Mouse (Mus musculus): ENCODE measurements around the gene Olfr281. TPM values are rescaled to one million over a fixed set of nuclear protein-coding genes. Genes with fewer than 3 reads are reported as not detected.
A peak's percentile ranks its signal among the peaks of the same experiment; 100 is the strongest.

The Olfr281 gene
- polyA plus RNA-seq, 1 experiment from 2014 or later = not detected

DNA sequence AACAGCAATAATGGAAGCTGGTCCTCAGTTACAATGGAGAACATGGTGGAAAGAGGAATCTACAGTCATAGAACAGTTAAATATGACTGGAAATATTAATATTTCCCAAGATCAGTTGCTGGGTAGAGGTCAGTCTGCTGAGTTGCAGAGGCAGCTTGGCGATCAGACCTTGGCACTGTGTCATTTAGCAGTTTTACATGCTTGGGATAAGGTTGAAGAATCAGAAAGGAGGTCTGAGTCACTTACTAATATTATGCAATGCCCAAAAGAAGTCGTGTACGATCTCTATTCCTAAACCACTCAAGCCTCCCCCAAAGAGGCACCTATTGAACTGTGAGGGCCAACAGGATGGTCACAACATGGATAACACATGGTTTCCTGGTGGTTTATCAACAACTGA lies 7.8 kb upstream of the Olfr281 start:
- H3K9ac ChIP-seq = no peak overlapping the region
- no peaks in the 10 kb centered on the region for H3K36me3 ChIP-seq
- ATAC-seq (replicated peaks; ENCODE audit: low FRiP score) = no peak
- H3K9me3 ChIP-seq (replicated peaks) = no peaks in the 10 kb centered on the region
- H3K4me2 ChIP-seq = no peak overlapping the region
- no peaks in the 10 kb centered on the region for H3K27me3 ChIP-seq
- WGBS = 84% methylated on average over 3 of the region's 3 CpGs
- H3K4me3 ChIP-seq (replicated peaks) = no peak overlapping the region
- H3K4me1 ChIP-seq = no peaks in the 10 kb centered on the region
- H3K27ac ChIP-seq = no peak overlapping the region

- no peak overlapping the region for H3K9ac ChIP-seq
- H3K4me1 ChIP-seq = no peaks in the 10 kb centered on the region
- H3K4me3 ChIP-seq (replicated peaks) = no peak overlapping the region
- H3K4me2 ChIP-seq = no peak overlapping the region
- ATAC-seq (replicated peaks; ENCODE audit: low FRiP score) = no peak
- no peaks in the 10 kb centered on the region for H3K9me3 ChIP-seq (replicated peaks)
- no peak overlapping the region for H3K27ac ChIP-seq
- 0 out of 2 replicates have a peak, but pooled peaks cover 4% of the 10 kb centered on the region for H3K27me3 ChIP-seq
- no peaks in the 10 kb centered on the region for H3K36me3 ChIP-seq
- WGBS = 52% methylated on average over 4 of the region's 4 CpGs
Measured at GRCm38 (mm10) chr15:98448521-98448920, 3.9 kb upstream of the Olfr281 start.

DNA sequence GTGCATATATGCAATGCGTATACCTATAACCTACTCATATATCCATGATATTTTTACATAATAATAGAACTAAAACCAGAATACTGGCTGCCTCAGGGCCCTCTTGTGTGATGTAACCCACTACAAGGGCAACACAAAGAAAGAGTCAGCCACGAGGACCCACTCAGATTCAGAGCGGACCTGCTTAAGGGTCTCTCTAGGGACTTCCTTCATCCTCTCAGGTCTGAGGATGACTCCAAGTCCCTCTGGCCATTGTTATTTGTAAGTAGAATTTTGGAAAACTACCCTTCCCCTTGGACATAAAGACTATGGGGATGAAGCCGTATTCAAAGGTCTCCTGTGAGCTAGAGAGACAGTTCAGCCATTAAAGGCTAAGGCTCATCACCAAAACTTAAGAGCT lies 17.2 kb downstream of the Olfr281 start, which contains the start of gene OR5BS1P:
Gene OR5BS1P (plus strand): TSS at position 301 of the 400 bp plus-strand sequence.
- no peaks in the 10 kb centered on the region for H3K27me3 ChIP-seq
- H3K36me3 ChIP-seq = no peaks in the 10 kb centered on the region
- no peaks in the 10 kb centered on the region for H3K4me1 ChIP-seq
- H3K4me2 ChIP-seq = no peak within 1 kb of the TSS
- H3K9ac ChIP-seq = no peak within 1 kb of the TSS
- H3K27ac ChIP-seq = no peak within 1 kb of the TSS
- no peak within 1 kb of the TSS for H3K4me3 ChIP-seq (replicated peaks)
- WGBS = 89% methylated on average over 4 of the region's 4 CpGs
- ATAC-seq (replicated peaks; ENCODE audit: low FRiP score) = no peak
- no peaks in the 10 kb centered on the region for H3K9me3 ChIP-seq (replicated peaks)

DNA sequence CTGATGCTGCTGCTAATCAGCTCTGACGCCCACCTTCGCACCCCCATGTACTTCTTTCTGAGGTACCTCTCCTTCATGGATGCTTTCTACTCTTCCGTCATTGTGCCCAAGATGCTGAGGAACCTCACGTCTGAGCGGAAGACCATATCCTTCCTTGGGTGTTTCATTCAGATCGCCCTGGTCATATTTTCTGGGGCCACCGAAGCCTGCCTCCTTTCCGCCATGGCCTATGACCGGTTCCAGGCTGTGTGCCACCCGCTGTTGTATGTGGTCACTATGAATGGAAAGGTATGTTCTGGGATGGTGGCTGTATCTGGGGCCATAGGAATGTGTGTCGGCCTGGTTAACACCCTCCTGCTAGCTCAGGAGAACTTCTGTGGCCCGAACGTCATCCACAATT lies 19.2 kb downstream of the Olfr281 start:
- Histone ChIP-seq H3K9ac (no peak overlapping the region), H3K4me2 (no peak overlapping the region), H3K27me3 (no peaks in the 10 kb centered on the region), H3K4me1 (no peaks in the 10 kb centered on the region), H3K4me3 (replicated peaks) (no peak overlapping the region), H3K36me3 (no peaks in the 10 kb centered on the region), H3K9me3 (replicated peaks) (no peaks in the 10 kb centered on the region), H3K27ac (no peak overlapping the region)
- ATAC-seq (replicated peaks; ENCODE audit: low FRiP score) = no peak
- 91% methylated on average over 13 of the region's 13 CpGs for WGBS

DNA sequence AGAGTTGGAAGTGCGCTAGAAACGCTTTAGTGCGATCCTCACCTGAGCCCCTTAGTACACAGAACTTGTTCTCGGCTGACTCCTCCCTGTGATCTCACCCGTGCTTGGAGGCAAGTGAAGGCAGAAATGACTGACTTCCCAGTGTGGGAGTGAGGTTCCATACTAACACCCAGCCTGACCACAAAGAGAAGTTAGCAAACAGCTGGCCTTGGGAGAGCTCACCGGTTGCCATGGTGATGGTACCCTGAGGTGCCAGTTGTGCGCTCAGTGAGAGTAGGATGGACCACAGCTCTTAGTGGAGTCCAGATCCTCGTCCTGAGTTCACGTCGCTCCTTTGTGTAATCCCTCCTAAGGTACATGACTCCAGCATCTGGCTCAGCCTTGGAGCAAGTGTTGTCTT lies 22.6 kb downstream of the Olfr281 start:
- WGBS = 79% methylated on average over 10 of the region's 10 CpGs
- no peaks in the 10 kb centered on the region for H3K4me1 ChIP-seq
- no peak overlapping the region for H3K27ac ChIP-seq
- ATAC-seq (replicated peaks; ENCODE audit: low FRiP score) = no peak
- no peaks in the 10 kb centered on the region for H3K36me3 ChIP-seq
- no peak overlapping the region for H3K9ac ChIP-seq
- no peaks in the 10 kb centered on the region for H3K27me3 ChIP-seq
- no peak overlapping the region for H3K4me3 ChIP-seq (replicated peaks)
- no peaks in the 10 kb centered on the region for H3K9me3 ChIP-seq (replicated peaks)
- no peak overlapping the region for H3K4me2 ChIP-seq

- Histone ChIP-seq H3K4me1 (no peaks in the 10 kb centered on the region), H3K9me3 (replicated peaks) (no peaks in the 10 kb centered on the region), H3K27me3 (no peaks in the 10 kb centered on the region), H3K27ac (no peak overlapping the region), H3K4me3 (replicated peaks) (no peak overlapping the region), H3K36me3 (no peaks in the 10 kb centered on the region), H3K9ac (no peak overlapping the region), H3K4me2 (no peak overlapping the region)
- ATAC-seq (replicated peaks; ENCODE audit: low FRiP score) = no peak
- 53% methylated on average over 10 of the region's 10 CpGs for WGBS
Measured at GRCm38 (mm10) chr15:98475382-98475781, 23.0 kb downstream of the Olfr281 start.

DNA sequence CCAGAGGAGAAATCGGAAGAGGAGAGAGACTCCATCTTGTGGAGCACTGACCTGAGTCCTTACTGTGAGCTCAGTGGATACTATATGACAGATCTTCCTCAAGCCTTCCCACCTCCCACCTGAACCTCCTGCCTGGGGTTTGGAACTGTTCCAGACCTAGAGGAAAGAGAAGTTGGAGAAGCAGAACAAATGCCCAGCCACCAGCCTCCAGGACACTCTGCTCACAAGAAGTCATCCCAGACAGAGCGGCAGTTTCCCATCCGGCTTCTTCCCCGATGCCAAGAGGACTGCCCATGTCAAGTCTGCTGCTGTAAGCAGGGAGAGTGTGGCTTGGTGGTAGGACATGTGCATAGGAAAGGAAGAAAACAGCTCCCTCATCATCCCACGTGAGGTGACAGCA lies 23.9 kb downstream of the Olfr281 start:
- 81% methylated on average over 5 of the region's 5 CpGs for WGBS
- ATAC-seq (replicated peaks; ENCODE audit: low FRiP score) = no peak

GRCm38 (mm10) chr15:98479568-98480102 lies 27.2 kb downstream of the Olfr281 start:
- Histone ChIP-seq H3K9ac (no peak overlapping the region), H3K4me2 (no peak overlapping the region), H3K27me3 (no peaks in the 10 kb centered on the region), H3K4me3 (replicated peaks) (no peak overlapping the region), H3K4me1 (peaks cover 7% of the 10 kb centered on the region; the same call in 1 of the 2 replicates), H3K9me3 (replicated peaks) (no peaks in the 10 kb centered on the region), H3K27ac (no peak overlapping the region), H3K36me3 (no peaks in the 10 kb centered on the region)
- no peak for ATAC-seq (replicated peaks; ENCODE audit: low FRiP score)
- WGBS = 79% methylated on average over 7 of the region's 7 CpGs

More for the DNA sequence above, 23.9 kb downstream of the Olfr281 start:
- H3K4me1 ChIP-seq = no peaks in the 10 kb centered on the region
- H3K36me3 ChIP-seq = no peaks in the 10 kb centered on the region
- no peak overlapping the region for H3K27ac ChIP-seq
- H3K9ac ChIP-seq = no peak overlapping the region
- H3K27me3 ChIP-seq = no peaks in the 10 kb centered on the region
- no peak overlapping the region for H3K4me3 ChIP-seq (replicated peaks)
- H3K4me2 ChIP-seq = no peak overlapping the region
- no peaks in the 10 kb centered on the region for H3K9me3 ChIP-seq (replicated peaks)

- Histone ChIP-seq H3K27me3 (no peaks in the 10 kb centered on the region), H3K36me3 (no peaks in the 10 kb centered on the region), H3K4me1 (peaks cover 10% of the 10 kb centered on the region; the same call in 1 of the 2 replicates), H3K4me3 (replicated peaks) (no peak within 1 kb of the TSS), H3K9me3 (replicated peaks) (no peaks in the 10 kb centered on the region), H3K27ac (no peak within 1 kb of the TSS), H3K9ac (no peak within 1 kb of the TSS), H3K4me2 (no peak within 1 kb of the TSS)
- WGBS = 70% methylated on average over 3 of the region's 3 CpGs
- no peak for ATAC-seq (replicated peaks; ENCODE audit: low FRiP score)
Measured at GRCm38 (mm10) chr15:98482701-98483100, 30.3 kb downstream of the Olfr281 start, which contains the start of gene Lalba. TSS of gene Lalba (minus strand) at chr15:98482721.

GRCm38 (mm10) chr15:98483907-98484886 lies 31.8 kb downstream of the Olfr281 start:
- Histone ChIP-seq H3K4me3 (replicated peaks) (no peak overlapping the region), H3K27me3 (no peaks in the 10 kb centered on the region), H3K4me2 (no peak overlapping the region), H3K4me1 (peaks cover 10% of the 10 kb centered on the region; the same call in 1 of the 2 replicates), H3K36me3 (no peaks in the 10 kb centered on the region), H3K9ac (no peak overlapping the region), H3K27ac (0 out of 2 replicates have a peak overlapping the region, but pooled peaks have one; percentile 9), H3K9me3 (replicated peaks) (no peaks in the 10 kb centered on the region)
- WGBS = 46% methylated on average over 18 of the region's 18 CpGs
- ATAC-seq (replicated peaks; ENCODE audit: low FRiP score) = no peak

DNA sequence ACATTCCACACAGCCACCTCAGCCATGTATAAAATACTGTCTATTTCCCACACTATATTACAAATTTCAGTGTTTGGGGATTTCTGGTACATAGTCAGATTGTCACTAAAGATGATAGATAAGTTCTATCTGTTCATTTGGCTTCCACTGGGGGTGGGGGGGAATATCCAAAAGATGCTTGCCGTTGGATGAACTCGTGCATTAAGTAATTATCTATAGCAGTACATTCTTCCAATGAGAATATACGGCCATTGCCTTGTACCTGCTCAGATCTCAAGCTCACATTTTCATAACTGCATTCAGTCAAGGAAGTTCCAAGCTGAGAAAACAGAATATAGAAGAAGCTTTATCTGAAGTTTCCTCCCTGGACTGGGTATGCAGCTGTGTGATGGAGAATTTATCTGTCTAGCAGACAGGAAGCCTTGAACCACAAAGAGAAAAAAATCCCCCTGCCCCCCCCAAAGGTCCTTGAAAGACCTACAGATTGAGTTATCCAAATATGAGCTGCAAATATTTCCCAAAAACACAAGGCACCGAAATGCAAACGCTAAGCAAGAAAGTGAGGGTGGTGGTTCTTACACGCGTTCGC lies 34.1 kb downstream of the Olfr281 start:
- peaks cover 10% of the 10 kb centered on the region; the same call in 1 of the 2 replicates for H3K4me1 ChIP-seq
- ATAC-seq (replicated peaks; ENCODE audit: low FRiP score) = no peak

DNA sequence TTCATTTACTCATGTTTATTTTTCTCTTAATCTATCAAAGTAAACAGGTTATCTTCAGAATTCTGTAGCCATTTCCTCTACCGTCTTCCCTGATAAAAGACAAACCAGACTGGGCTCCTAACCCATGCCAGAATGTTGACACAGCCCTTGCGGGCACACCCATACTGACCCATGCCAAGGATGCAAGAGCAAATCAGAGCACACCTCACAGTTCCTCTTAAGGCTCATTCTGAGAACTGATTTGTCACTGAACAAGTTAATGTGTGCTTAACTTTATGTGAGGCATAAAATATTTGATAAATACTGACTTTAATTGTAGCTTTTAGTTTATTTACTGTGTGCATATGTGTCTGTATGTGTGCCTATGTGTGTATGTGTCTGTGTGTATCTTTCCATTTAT lies 38.9 kb downstream of the Olfr281 start:
- ATAC-seq (replicated peaks; ENCODE audit: low FRiP score) = no peak
- Histone ChIP-seq H3K36me3 (no peaks in the 10 kb centered on the region), H3K4me2 (no peak overlapping the region), H3K9ac (no peak overlapping the region), H3K4me1 (no peaks in the 10 kb centered on the region), H3K27ac (no peak overlapping the region), H3K4me3 (replicated peaks) (no peak overlapping the region), H3K9me3 (replicated peaks) (no peaks in the 10 kb centered on the region), H3K27me3 (no peaks in the 10 kb centered on the region)
- 72% methylated on average over 2 of the region's 2 CpGs for WGBS

More for the DNA sequence above, 34.1 kb downstream of the Olfr281 start:
- Histone ChIP-seq H3K27ac (no peak overlapping the region), H3K4me3 (replicated peaks) (no peak overlapping the region), H3K27me3 (no peaks in the 10 kb centered on the region), H3K4me2 (no peak overlapping the region), H3K9me3 (replicated peaks) (no peaks in the 10 kb centered on the region), H3K9ac (no peak overlapping the region), H3K36me3 (no peaks in the 10 kb centered on the region)
- 95% methylated on average over 8 of the region's 8 CpGs for WGBS
